Mouse (Mus musculus): ENCODE data around the gene Pla2r1.

The Pla2r1 gene

GRCm38 (mm10) chr2:60552902-60553682 is at the start of gene Pla2r1:
TSS of gene Pla2r1 (minus strand) at chr2:60553308.
- no peak for DNase-seq (ENCODE audit: low read depth, low spot score)

- DNase-seq (ENCODE audit: low read depth, low spot score): no peak
Measured at GRCm38 (mm10) chr2:60601326-60601725, 48.2 kb upstream of the Pla2r1 start.

DNA sequence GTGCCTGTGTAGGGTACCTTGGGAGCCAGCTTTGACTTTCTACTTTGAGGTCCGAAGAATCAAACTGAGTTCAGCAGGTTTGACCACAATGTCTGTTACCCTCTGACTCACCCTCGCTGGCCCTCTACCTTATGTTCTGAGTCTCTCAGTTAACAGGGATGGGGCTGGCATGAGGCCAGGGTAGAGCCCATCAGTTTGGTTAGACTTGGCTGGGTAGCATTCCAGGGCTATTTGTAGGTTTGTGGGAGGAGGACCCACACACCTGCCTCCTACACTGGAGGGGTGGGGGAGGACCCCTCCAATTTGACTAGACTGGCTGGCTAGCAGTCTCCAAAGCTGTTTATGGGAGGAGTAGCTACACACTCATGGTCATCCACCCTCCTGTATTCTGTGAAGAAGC is 47.8 kb upstream of the Pla2r1 start:
- no peak for DNase-seq (ENCODE audit: low read depth, low spot score)

GRCm38 (mm10) chr2:60583416-60583815 is 30.3 kb upstream of the Pla2r1 start:
- no peak for DNase-seq (ENCODE audit: low read depth, low spot score)

- no peak for DNase-seq (ENCODE audit: low read depth, low spot score)
Measured at GRCm38 (mm10) chr2:60554561-60554960, 1.5 kb upstream of the Pla2r1 start.

GRCm38 (mm10) chr2:60552177-60552901 is 769 bp downstream of the Pla2r1 start:
- no peak for DNase-seq (ENCODE audit: low read depth, low spot score)

DNA sequence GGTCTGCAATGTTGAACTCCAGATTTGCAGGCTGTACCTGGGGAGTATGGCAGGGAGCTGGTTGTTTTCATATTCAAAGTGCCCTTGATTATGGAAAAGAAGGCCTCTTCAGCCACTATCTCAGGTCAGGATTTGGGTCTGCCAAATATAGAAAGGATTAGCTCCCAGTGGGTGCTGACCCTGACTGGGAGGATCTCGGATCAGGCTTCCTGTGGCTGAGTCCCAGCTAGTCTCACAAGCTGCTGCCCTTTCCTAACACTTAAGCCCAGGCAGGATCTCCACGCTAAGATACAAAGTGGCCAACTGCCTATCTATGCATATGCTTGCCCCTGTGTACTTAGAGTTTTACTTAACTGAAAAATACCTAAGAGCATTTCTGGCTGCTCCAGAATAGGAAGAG is 1.4 kb downstream of the Pla2r1 start:
- DNase-seq (ENCODE audit: low read depth, low spot score): no peak

- DNase-seq (ENCODE audit: low read depth, low spot score): no peak
Measured at GRCm38 (mm10) chr2:60550521-60550920, 2.6 kb downstream of the Pla2r1 start.

GRCm38 (mm10) chr2:60549851-60550250 is 3.3 kb downstream of the Pla2r1 start:
- DNase-seq (ENCODE audit: low read depth, low spot score): no peak

- DNase-seq (ENCODE audit: low read depth, low spot score): no peak
Measured at GRCm38 (mm10) chr2:60546082-60546481, 7.0 kb downstream of the Pla2r1 start.

DNA sequence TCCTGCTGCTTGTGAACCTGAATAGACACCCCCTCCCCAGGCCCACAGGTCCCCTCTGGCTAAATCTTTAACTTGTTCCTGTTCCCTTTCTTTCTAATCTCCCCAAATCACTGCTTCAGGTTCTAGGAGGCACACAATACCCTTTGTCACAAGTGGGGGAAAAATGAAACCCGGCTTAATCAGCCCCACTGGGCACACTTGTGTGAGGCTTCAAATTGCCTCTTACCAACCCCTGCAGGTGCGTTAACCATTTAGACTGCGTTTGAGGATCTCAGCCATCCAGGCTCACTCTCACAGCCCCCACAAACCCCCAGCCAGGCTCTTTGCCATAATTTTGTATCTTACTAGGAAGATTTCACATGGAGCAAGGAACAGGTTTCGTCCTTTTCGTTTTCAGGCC is 9.1 kb downstream of the Pla2r1 start:
- DNase-seq (ENCODE audit: low read depth, low spot score): no peak

DNA sequence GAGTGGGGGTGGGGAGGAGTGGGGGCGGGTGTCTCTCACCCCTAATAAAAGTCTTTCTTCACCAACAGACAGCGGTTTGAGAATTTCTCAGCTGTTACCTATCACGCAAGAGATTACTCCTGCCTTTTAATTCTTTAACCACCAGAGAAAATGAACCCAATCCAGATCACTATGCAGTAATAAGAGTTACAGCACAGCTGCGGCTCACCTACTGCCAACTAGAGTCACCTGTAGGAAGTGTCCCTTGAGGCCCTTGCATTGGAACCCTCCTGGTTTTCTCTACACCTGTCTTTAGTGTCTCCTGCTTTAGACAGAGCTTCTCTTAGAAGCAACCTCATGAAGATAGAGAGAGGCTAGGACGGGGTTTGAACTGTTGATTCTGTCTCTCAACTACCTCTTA is 11.4 kb downstream of the Pla2r1 start:
- DNase-seq (ENCODE audit: low read depth, low spot score): no peak

DNA sequence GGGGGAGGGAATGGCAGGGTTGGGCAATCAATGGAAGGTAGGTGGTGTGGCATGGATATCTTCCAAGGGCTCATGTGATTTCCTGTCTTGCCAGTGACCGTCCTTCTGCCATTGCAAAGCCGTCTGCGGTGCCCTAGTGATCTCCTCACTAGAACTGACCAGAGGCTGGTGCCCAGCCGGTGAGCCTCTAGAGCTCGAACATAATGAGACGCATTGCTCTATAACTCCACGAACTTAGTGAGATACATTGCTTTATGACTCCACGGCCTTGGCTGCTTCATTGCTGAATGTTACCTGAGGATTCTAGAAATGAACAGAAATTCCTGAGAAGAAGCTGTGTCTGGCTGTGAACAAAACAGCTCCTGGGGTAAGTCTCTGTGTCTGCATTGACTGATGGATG is 12.8 kb downstream of the Pla2r1 start:
- no peak for DNase-seq (ENCODE audit: low read depth, low spot score)

- no peak for DNase-seq (ENCODE audit: low read depth, low spot score)
Measured at GRCm38 (mm10) chr2:60538710-60539109, 14.4 kb downstream of the Pla2r1 start.

- DNase-seq (ENCODE audit: low read depth, low spot score): no peak
Measured at GRCm38 (mm10) chr2:60538274-60538673, 14.8 kb downstream of the Pla2r1 start.

DNA sequence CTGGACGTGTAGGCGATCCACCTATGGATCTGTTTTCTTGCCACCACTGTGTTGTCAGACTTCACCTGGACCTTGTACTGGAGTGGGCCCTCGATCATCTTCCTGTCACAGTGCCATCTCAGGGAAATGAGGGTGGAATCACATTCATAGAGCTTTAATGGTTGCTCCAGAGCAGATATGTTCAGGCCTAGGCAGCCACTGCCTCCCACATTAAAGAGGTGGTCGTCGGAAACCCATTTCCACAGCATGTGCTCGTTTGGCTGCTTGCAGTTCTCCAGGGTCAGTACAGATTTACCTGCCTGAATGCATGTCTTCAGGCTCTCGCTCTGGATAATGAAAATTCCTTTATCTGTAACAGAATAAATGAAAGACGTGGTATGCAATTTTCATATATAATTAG is 18.4 kb downstream of the Pla2r1 start:
- DNase-seq (ENCODE audit: low read depth, low spot score): no peak

GRCm38 (mm10) chr2:60533026-60533425 is 20.1 kb downstream of the Pla2r1 start:
- no peak for DNase-seq (ENCODE audit: low read depth, low spot score)

GRCm38 (mm10) chr2:60532495-60532894 is 20.6 kb downstream of the Pla2r1 start:
- no peak for DNase-seq (ENCODE audit: low read depth, low spot score)

GRCm38 (mm10) chr2:60515817-60516216 is 37.3 kb downstream of the Pla2r1 start:
- no peak for DNase-seq (ENCODE audit: low read depth, low spot score)

DNA sequence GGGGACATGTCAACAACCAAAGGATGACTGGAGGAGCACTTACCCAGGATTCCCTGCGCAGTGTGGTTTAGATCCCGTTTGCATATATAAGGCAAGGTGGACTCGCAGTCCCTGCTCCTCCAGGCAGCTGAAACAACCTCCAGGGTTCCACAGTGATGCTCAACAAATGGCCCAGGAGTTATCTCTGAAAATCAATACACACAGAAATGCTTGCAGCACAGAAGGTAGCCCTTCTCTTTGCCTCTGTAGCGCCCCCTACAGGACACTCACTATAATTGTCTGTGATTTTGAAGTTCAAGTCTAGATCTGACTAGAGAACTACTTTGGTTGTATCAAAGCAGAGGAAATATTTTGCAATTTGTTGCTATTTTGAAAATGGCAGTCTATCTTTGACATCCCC is 38.2 kb downstream of the Pla2r1 start:
- DNase-seq (ENCODE audit: low read depth, low spot score): peak; percentile 48

GRCm38 (mm10) chr2:60510718-60511117 is 42.4 kb downstream of the Pla2r1 start:
- DNase-seq (ENCODE audit: low read depth, low spot score): no peak

DNA sequence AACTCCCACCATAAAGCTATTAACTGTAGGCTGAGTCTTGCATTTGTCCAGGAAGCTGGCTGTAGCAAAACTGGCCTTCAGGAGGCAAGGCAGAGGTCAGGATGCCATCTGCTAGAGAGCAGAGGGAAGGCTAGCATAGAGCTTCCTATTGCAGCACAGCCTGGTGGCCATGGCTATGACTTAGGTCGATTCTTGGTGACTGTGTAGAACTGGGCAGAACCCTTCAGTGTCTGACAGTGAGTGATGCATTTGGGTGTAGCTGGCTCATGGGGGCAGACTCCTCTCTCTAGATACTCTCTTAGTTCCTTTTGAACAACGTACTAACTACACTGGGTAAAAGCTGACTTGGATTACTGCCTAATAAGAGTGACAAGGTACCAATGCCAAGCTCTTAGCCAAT is 48.0 kb downstream of the Pla2r1 start:
- DNase-seq (ENCODE audit: low read depth, low spot score): no peak

DNA sequence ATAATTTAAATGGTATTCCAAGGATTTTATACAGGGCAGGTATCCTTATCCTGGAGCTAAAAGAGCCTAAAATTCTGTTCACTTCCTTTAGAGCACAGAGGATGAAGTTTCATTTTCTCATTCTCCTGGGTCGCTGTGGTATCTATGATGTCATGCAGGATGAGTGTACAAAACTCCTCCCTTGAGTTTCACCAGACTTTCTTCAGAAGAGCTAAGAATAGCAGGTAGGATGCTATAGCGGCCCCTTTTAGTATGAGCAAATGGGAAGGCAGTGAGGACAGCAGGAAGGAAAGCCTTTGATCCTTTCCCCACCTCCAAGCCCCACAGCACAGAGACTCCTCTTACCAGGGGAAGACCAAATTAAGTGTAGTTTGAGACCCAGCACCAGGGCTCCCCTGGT is 48.4 kb downstream of the Pla2r1 start:
- DNase-seq (ENCODE audit: low read depth, low spot score): no peak
